Mouse (Mus musculus) limb, embryonic 13.5 days (tissue): ENCODE data around the gene Zfp607a. TPM values are rescaled to one million over a fixed set of nuclear protein-coding genes. Genes with fewer than 3 reads are reported as not detected.
"Not testable (repeated sequence)": the region's sequence is repeated elsewhere in the genome, so short reads cannot be mapped to it uniquely, and the experiment has no call there.

Experiments used
- ATAC-seq: fragments of 200-750 bp; cut with Nextera tagmentation; 2 replicates; pipeline ENCODE4 v1.8.0; 2017; ENCODE audit warnings: low read depth, moderate number of reproducible peaks, moderate TSS enrichment; ENCODE audit not compliant: low FRiP score
- H3K27ac ChIP-seq: fragments of 300-500 bp; sonication (generic); 2 replicates; pipeline ENCODE4 v1.5.1; 2015; ENCODE audit warnings: inconsistent platforms, mild to moderate bottlenecking, moderate library complexity
- H3K27me3 ChIP-seq: fragments of 300-500 bp; sonication (generic); 2 replicates; pipeline ENCODE4 v1.6.1; 2015; ENCODE audit warnings: mild to moderate bottlenecking, inconsistent platforms
- H3K36me3 ChIP-seq: fragments of 300-500 bp; sonication (generic); 2 replicates; pipeline ENCODE4 v1.6.1; 2015; ENCODE audit warnings: inconsistent platforms, mild to moderate bottlenecking, moderate library complexity
- H3K4me1 ChIP-seq: fragments of 300-500 bp; sonication (generic); 2 replicates; pipeline ENCODE4 v1.6.1; 2015; ENCODE audit warnings: inconsistent platforms
- H3K4me2 ChIP-seq: fragments of 300-500 bp; sonication (generic); replicated peaks from 2 replicates; pipeline ENCODE4 v1.6.1; 2015; ENCODE audit warnings: inconsistent platforms, mild to moderate bottlenecking, moderate library complexity
- H3K4me3 ChIP-seq: fragments of 300-500 bp; sonication (generic); 2 replicates; pipeline ENCODE4 v1.5.1; 2015; ENCODE audit warnings: moderate library complexity, mild to moderate bottlenecking, inconsistent platforms
- H3K9ac ChIP-seq: fragments of 300-500 bp; sonication (generic); 2 replicates; pipeline ENCODE4 v1.6.1; 2015; ENCODE audit warnings: mild to moderate bottlenecking, inconsistent platforms
- H3K9me3 ChIP-seq: fragments of 300-500 bp; sonication (generic); 2 replicates; pipeline ENCODE4 v1.6.1; 2016; ENCODE audit warnings: inconsistent platforms
- WGBS: fragments of 180-500 bp; shearing (Covaris S2); methylation state at CpG from one replicate; pipeline ENCODE4 v1.1.7; 2015; 5-methylcytosine and 5-hydroxymethylcytosine counted together
- polyA plus RNA-seq: library from polyadenylated mRNA; unstranded; fragments of >200 nt; fragmentation: Nextera tagmentation; extraction: Ambion mirVana; gene quantifications from 2 replicates; pipeline ENCODE4 v1.2.1, GENCODE M21; 2015

The Zfp607a gene
- polyA plus RNA-seq, 1 experiment from 2014 or later, result 3.4 TPM

GRCm38 (mm10) chr7:27881721-27882120, 24.4 kb downstream of the Zfp607a start:
- 93% methylated on average over 4 of the region's 4 CpGs for WGBS
- Histone ChIP-seq H3K9ac (no peak overlapping the region), H3K4me2 (no peak overlapping the region), H3K4me1 (no peaks in the 10 kb centered on the region), H3K27me3 (no peaks in the 10 kb centered on the region), H3K36me3 (peaks cover 66% of the 10 kb centered on the region), H3K9me3 (no peaks in the 10 kb centered on the region; the same call in none of the 2 replicates), H3K27ac (no peak overlapping the region), H3K4me3 (no peak overlapping the region)
- no peak for ATAC-seq

GRCm38 (mm10) chr7:27900601-27901000, 43.3 kb downstream of the Zfp607a start:
- Histone ChIP-seq H3K27ac (no peak overlapping the region), H3K4me1 (no peaks in the 10 kb centered on the region), H3K4me2 (no peak overlapping the region), H3K4me3 (no peak overlapping the region), H3K9ac (no peak overlapping the region), H3K9me3 (peaks cover 11% of the 10 kb centered on the region), H3K36me3 (no peaks in the 10 kb centered on the region), H3K27me3 (no peaks in the 10 kb centered on the region)
- WGBS, result 88% methylated on average over 4 of the region's 4 CpGs
- no peak for ATAC-seq

- peaks cover 9% of the 10 kb centered on the region for H3K9me3 ChIP-seq
- no peak overlapping the region for H3K4me3 ChIP-seq
- H3K4me1 ChIP-seq, result no peaks in the 10 kb centered on the region
- peaks cover 14% of the 10 kb centered on the region for H3K36me3 ChIP-seq
- H3K27ac ChIP-seq, result no peak overlapping the region
- 68% methylated on average over 11 of the region's 11 CpGs for WGBS
- H3K9ac ChIP-seq, result no peak overlapping the region
- H3K27me3 ChIP-seq, result no peaks in the 10 kb centered on the region
- no peak for ATAC-seq
- no peak overlapping the region for H3K4me2 ChIP-seq
These were observed 47.9 kb downstream of the Zfp607a start for GRCm38 (mm10) chr7:27905061-27905848.

- not testable (repeated sequence) for H3K4me2 ChIP-seq, H3K27me3 ChIP-seq, H3K27ac ChIP-seq, ATAC-seq, H3K9me3 ChIP-seq, H3K4me1 ChIP-seq, H3K9ac ChIP-seq, H3K4me3 ChIP-seq
- H3K36me3 ChIP-seq, result peaks cover 47% of the 10 kb centered on the region
- 86% methylated on average over 4 of the region's 4 CpGs for WGBS
These were observed 53.6 kb downstream of the Zfp607a start for GRCm38 (mm10) chr7:27910952-27911351.

GRCm38 (mm10) chr7:27927041-27927440, 69.7 kb downstream of the Zfp607a start:
- H3K4me2 ChIP-seq, ATAC-seq, H3K9ac ChIP-seq, H3K27me3 ChIP-seq, H3K4me1 ChIP-seq, H3K9me3 ChIP-seq, H3K27ac ChIP-seq, H3K4me3 ChIP-seq: not testable (repeated sequence)
- H3K36me3 ChIP-seq, result peaks cover 17% of the 10 kb centered on the region
- WGBS, result 50% methylated on average over 4 of the region's 4 CpGs

- peaks cover 7% of the 10 kb centered on the region for H3K4me1 ChIP-seq
- H3K4me3 ChIP-seq, result peak within 1 kb of the TSS; percentile 65
- H3K9me3 ChIP-seq, result no peaks in the 10 kb centered on the region
- peak; percentile 86 for ATAC-seq
- no peaks in the 10 kb centered on the region for H3K27me3 ChIP-seq
- WGBS, result 5% methylated on average over 40 of the region's 40 CpGs
- H3K36me3 ChIP-seq, result peaks cover 14% of the 10 kb centered on the region
- H3K9ac ChIP-seq, result peak within 1 kb of the TSS; percentile 79
- H3K27ac ChIP-seq, result 0 out of 2 replicates have a peak within 1 kb of the TSS, but pooled peaks have one; percentile 40
- H3K4me2 ChIP-seq, result peak within 1 kb of the TSS; percentile 80
These were observed 71.7 kb downstream of the Zfp607a start, which contains the start of gene Zfp974 for GRCm38 (mm10) chr7:27928818-27929695. Gene Zfp974, minus strand, starts transcription at chr7:27929460.

Other genes starting within 250 kb of the Zfp607a start
- gene Ttc9b, start 203.6 kb upstream of the Zfp607a start, polyA plus RNA-seq, result 0.10 TPM in 1 of 2 replicates, not detected in the other
- 8.2 and 8.8 TPM in 2 replicates for gene Map3k10, start 182.9 kb upstream of the Zfp607a start, polyA plus RNA-seq
- gene Zfp607b, start 168.2 kb upstream of the Zfp607a start, polyA plus RNA-seq, result 4.9 and 6.3 TPM in 2 replicates
- 47.5 TPM in 2 replicates for gene Zfp60, start 126.1 kb upstream of the Zfp607a start, polyA plus RNA-seq
- 2.7 TPM in 2 replicates for gene Zfp626, start 50.3 kb upstream of the Zfp607a start, polyA plus RNA-seq
- 9.1 and 10.2 TPM in 2 replicates for gene Zfp59, start 18.9 kb upstream of the Zfp607a start, polyA plus RNA-seq
- gene Zfp974, start 71.9 kb downstream of the Zfp607a start, polyA plus RNA-seq, result 10.0 and 12.0 TPM in 2 replicates
- gene Zfp780b, start 121.6 kb downstream of the Zfp607a start, polyA plus RNA-seq, result 23.8 and 24.2 TPM in 2 replicates
- 4.9 and 5.2 TPM in 2 replicates for gene Zfp850, start 156.6 kb downstream of the Zfp607a start, polyA plus RNA-seq
- 340 and 343 TPM in 2 replicates for gene Psmc4, start 192.6 kb downstream of the Zfp607a start, polyA plus RNA-seq
- gene Fcgbp, start 213.7 kb downstream of the Zfp607a start, polyA plus RNA-seq, result 0.37 and 0.74 TPM in 2 replicates